Mouse (Mus musculus) cerebellum, adult 2 months (tissue): ENCODE results near the gene Cdc37.

Experiments
- CTCF ChIP-seq: fragments of 200-500 bp; IDR thresholded peaks from 2 replicates; pipeline ENCODE4 v1.5.1; 2011; ENCODE audit warnings: low read depth, mild to moderate bottlenecking, control low read depth, low read length, moderate library complexity, borderline replicate concordance; ENCODE audit not compliant: insufficient read depth
- POLR2A ChIP-seq: fragments of 200-500 bp; IDR thresholded peaks from 2 replicates; pipeline ENCODE4 v1.6.1; 2011; ENCODE audit warnings: low read length, control low read depth, borderline replicate concordance; ENCODE audit not compliant: insufficient read depth

DNA sequence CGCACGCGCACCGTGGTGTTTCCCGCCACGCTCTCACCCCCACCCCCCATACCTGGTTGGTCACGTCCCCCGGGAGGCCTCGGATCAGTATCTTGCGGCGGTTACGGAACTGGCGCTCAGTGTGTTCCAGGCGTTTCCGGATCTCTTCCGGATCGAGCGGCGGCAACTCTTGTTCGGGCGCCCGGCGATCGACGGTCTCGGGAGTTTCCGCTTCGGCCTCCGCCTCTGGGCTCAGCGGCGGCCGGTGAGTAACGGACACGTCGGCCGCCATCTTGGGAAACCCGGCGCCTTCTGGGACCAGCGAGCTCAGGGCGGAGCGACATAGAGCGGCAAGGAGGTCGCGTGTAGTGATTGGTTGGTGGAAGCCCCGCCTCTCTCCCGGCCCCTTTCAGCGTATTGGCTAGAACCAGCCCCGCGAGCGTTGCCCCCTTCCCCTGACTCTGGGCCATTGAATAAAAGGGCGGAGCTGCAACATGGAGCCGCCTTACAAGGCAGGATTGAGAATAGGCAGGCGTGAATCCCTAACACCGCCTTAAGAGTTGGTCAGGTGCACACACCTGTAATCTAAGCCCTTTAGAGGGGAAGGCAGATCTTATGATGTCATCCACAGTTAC is 58.0 kb downstream of the Cdc37 start, which contains the start of the genes Gm38431 and Raver1:
- no peak for TF ChIP-seq CTCF
- TF ChIP-seq POLR2A: peak; percentile 64
